Mouse (Mus musculus) kidney, adult 2 months (tissue): Measurements from ENCODE around the gene Zcwpw1. TPM values are rescaled to one million over a fixed set of nuclear protein-coding genes. Genes with fewer than 3 reads are reported as not detected.

Source experiments
- DNase-seq: peaks from one replicate; pipeline ENCODE4 v3.0.0; 2021
- H3K27ac ChIP-seq: fragments of 200-500 bp; 2 replicates; pipeline ENCODE4 v1.5.1; 2012; ENCODE audit warnings: low read depth, low read length, control low read depth, inconsistent platforms; ENCODE audit not compliant: insufficient read depth
- H3K27me3 ChIP-seq: fragments of 200-500 bp; replicated peaks from 2 replicates; pipeline ENCODE4 v1.6.1; 2012; ENCODE audit warnings: mild to moderate bottlenecking, moderate library complexity, low read length, inconsistent platforms; ENCODE audit not compliant: control insufficient read depth, insufficient read depth
- H3K36me3 ChIP-seq: fragments of 200-500 bp; 2 replicates; pipeline ENCODE4 v1.6.1; 2012; ENCODE audit warnings: mild to moderate bottlenecking, moderate library complexity, low read length, inconsistent platforms; ENCODE audit not compliant: control insufficient read depth, insufficient read depth
- H3K4me1 ChIP-seq: fragments of 200-500 bp; 2 replicates; pipeline ENCODE4 v1.6.1; 2011; ENCODE audit warnings: low read length; ENCODE audit not compliant: control insufficient read depth, insufficient read depth
- H3K4me3 ChIP-seq: fragments of 200-500 bp; 2 replicates; pipeline ENCODE4 v1.5.1; 2011; ENCODE audit warnings: mild to moderate bottlenecking, low read depth, low read length, control low read depth; ENCODE audit not compliant: insufficient read depth
- CTCF ChIP-seq: fragments of 200-500 bp; conservative IDR thresholded peaks from 2 replicates; pipeline ENCODE4 v1.5.1; 2011; ENCODE audit warnings: low read depth, mild to moderate bottlenecking, control low read depth, low read length, moderate library complexity, mixed read lengths; ENCODE audit not compliant: insufficient read depth, insufficient read length
- POLR2A ChIP-seq: fragments of 200-500 bp; IDR thresholded peaks from one replicate; pipeline ENCODE4 v1.6.1; 2011; ENCODE audit warnings: low read depth, low read length, control low read depth
- WGBS: fragments of 180-500 bp; shearing (Covaris S2); methylation state at CpG from one replicate; pipeline ENCODE4 v1.1.7; 2018; 5-methylcytosine and 5-hydroxymethylcytosine counted together
- polyA plus RNA-seq: library from polyadenylated mRNA; depleted of rRNA; stranded (reverse); fragments of >200 nt; gene quantifications from 2 replicates; pipeline ENCODE4 v1.2.3, GENCODE M21; 2012

The Zcwpw1 gene
- polyA plus RNA-seq, 1 experiment = 2.5 TPM

GRCm38 (mm10) chr5:137778635-137779034 is 9.0 kb upstream of the Zcwpw1 start, which contains the start of gene Ppp1r35:
Gene Ppp1r35, plus strand, starts transcription at chr5:137778849.
- H3K4me3 ChIP-seq = peak within 1 kb of the TSS; percentile 95
- WGBS = under 1% methylated on average over 28 of the region's 31 CpGs
- peak; percentile 98 for DNase-seq

GRCm38 (mm10) chr5:137779053-137779933 is 8.3 kb upstream of the Zcwpw1 start:
- Histone ChIP-seq H3K4me1 (peaks cover 12% of the 10 kb centered on the region), H3K27me3 (no peaks in the 10 kb centered on the region), H3K27ac (peak overlapping the region; percentile 69), H3K4me3 (peak overlapping the region; percentile 95), H3K36me3 (no peaks in the 10 kb centered on the region; the same call in 1 of the 2 replicates)
- TF ChIP-seq CTCF = no peak
- under 1% methylated on average over 79 of the region's 83 CpGs for WGBS
- DNase-seq = no peak

More at GRCm38 (mm10) chr5:137778635-137779034, 9.0 kb upstream of the Zcwpw1 start, which contains the start of gene Ppp1r35:
- TF ChIP-seq CTCF (no peak), POLR2A (no peak)
- Histone ChIP-seq H3K4me1 (peaks cover 7% of the 10 kb centered on the region; the same call in 1 of the 2 replicates), H3K27ac (peak within 1 kb of the TSS; percentile 69), H3K36me3 (no peaks in the 10 kb centered on the region; the same call in 1 of the 2 replicates), H3K27me3 (no peaks in the 10 kb centered on the region)

- Histone ChIP-seq H3K27ac (no peak overlapping the region), H3K36me3 (no peaks in the 10 kb centered on the region; the same call in 1 of the 2 replicates)
- WGBS = 82% methylated on average over 7 of the region's 7 CpGs
Observed at GRCm38 (mm10) chr5:137781661-137782060, 5.9 kb upstream of the Zcwpw1 start.

GRCm38 (mm10) chr5:137782776-137783522 is 4.6 kb upstream of the Zcwpw1 start:
- no peaks in the 10 kb centered on the region for H3K27me3 ChIP-seq
- no peak overlapping the region for H3K27ac ChIP-seq
- WGBS = 64% methylated on average over 13 of the region's 13 CpGs
- H3K36me3 ChIP-seq = no peaks in the 10 kb centered on the region; the same call in 1 of the 2 replicates
- no peak for DNase-seq
- no peak overlapping the region for H3K4me3 ChIP-seq
- TF ChIP-seq POLR2A = no peak
- TF ChIP-seq CTCF = no peak
- peaks cover 23% of the 10 kb centered on the region for H3K4me1 ChIP-seq

More at GRCm38 (mm10) chr5:137781661-137782060, 5.9 kb upstream of the Zcwpw1 start:
- peaks cover 23% of the 10 kb centered on the region for H3K4me1 ChIP-seq
- no peaks in the 10 kb centered on the region for H3K27me3 ChIP-seq
- TF ChIP-seq POLR2A = no peak
- TF ChIP-seq CTCF = no peak
- DNase-seq = no peak
- no peak overlapping the region for H3K4me3 ChIP-seq

- H3K36me3 ChIP-seq = no peaks in the 10 kb centered on the region; the same call in 1 of the 2 replicates
- 38% methylated on average over 9 of the region's 9 CpGs for WGBS
- H3K27ac ChIP-seq = no peak overlapping the region
- DNase-seq = no peak
- H3K4me3 ChIP-seq = no peak overlapping the region
- peaks cover 20% of the 10 kb centered on the region for H3K4me1 ChIP-seq
- no peaks in the 10 kb centered on the region for H3K27me3 ChIP-seq
- no peak for TF ChIP-seq CTCF
Observed at GRCm38 (mm10) chr5:137783901-137784540, 3.6 kb upstream of the Zcwpw1 start.

- H3K4me3 ChIP-seq = peak overlapping the region; percentile 61; the same call in 1 of the 2 replicates
- H3K27me3 ChIP-seq = no peaks in the 10 kb centered on the region
- no peaks in the 10 kb centered on the region; the same call in 1 of the 2 replicates for H3K36me3 ChIP-seq
- WGBS = 45% methylated on average over 14 of the region's 14 CpGs
- DNase-seq = no peak
- TF ChIP-seq CTCF = no peak
- no peak for TF ChIP-seq POLR2A
- H3K27ac ChIP-seq = no peak overlapping the region
- peaks cover 20% of the 10 kb centered on the region for H3K4me1 ChIP-seq
Observed at GRCm38 (mm10) chr5:137784546-137784945, 3.1 kb upstream of the Zcwpw1 start.
